Mouse (Mus musculus) embryonic facial prominence, embryonic 11.5 days (tissue): ENCODE results near the gene Plekhh2. TPM values are rescaled to one million over a fixed set of nuclear protein-coding genes. Genes with fewer than 3 reads are reported as not detected.
A peak's percentile ranks its signal among the peaks of the same experiment; 100 is the strongest.

ENCODE experiments used
- ATAC-seq: fragments of 200-750 bp; cut with Nextera tagmentation; replicated peaks from 2 replicates; pipeline ENCODE4 v1.8.0; 2017; ENCODE audit warnings: low read depth; ENCODE audit not compliant: insufficient number of reproducible peaks, low FRiP score, low TSS enrichment
- DNase-seq: peaks from one replicate; pipeline ENCODE4 v3.0.0-alpha.2; 2015; ENCODE audit warnings: low spot score
- H3K27ac ChIP-seq: fragments of 300-500 bp; sonication (generic); replicated peaks from 2 replicates; pipeline ENCODE4 v1.5.1; 2014; ENCODE audit warnings: mild to moderate bottlenecking, low read depth, low read length, control low read depth
- H3K27me3 ChIP-seq: fragments of 300-500 bp; sonication (generic); 2 replicates; pipeline ENCODE4 v1.6.1; 2014; ENCODE audit warnings: mild to moderate bottlenecking, low read length, moderate library complexity, mixed read lengths; ENCODE audit not compliant: control insufficient read depth, insufficient read depth
- H3K36me3 ChIP-seq: fragments of 300-500 bp; sonication (generic); replicated peaks from 2 replicates; pipeline ENCODE4 v1.6.1; 2014; ENCODE audit warnings: low read depth, mild to moderate bottlenecking, low read length, moderate library complexity, mixed read lengths; ENCODE audit not compliant: control insufficient read depth, insufficient read depth
- H3K4me1 ChIP-seq: fragments of 300-500 bp; sonication (generic); 2 replicates; pipeline ENCODE4 v1.6.1; 2014; ENCODE audit warnings: low read length, mixed read lengths; ENCODE audit not compliant: control insufficient read depth, insufficient read depth
- H3K4me2 ChIP-seq: fragments of 300-500 bp; sonication (generic); 2 replicates; pipeline ENCODE4 v1.6.1; 2014; ENCODE audit warnings: low read depth, mild to moderate bottlenecking, control low read depth, low read length, moderate library complexity
- H3K4me3 ChIP-seq: fragments of 300-500 bp; sonication (generic); 2 replicates; pipeline ENCODE4 v1.5.1; 2014; ENCODE audit warnings: low read depth, low read length, control low read depth
- H3K9ac ChIP-seq: fragments of 300-500 bp; sonication (generic); replicated peaks from 2 replicates; pipeline ENCODE4 v1.6.1; 2014; ENCODE audit warnings: mild to moderate bottlenecking, control low read depth, low read length
- H3K9me3 ChIP-seq: fragments of 300-500 bp; sonication (generic); replicated peaks from 2 replicates; pipeline ENCODE4 v1.6.1; 2016; ENCODE audit warnings: mild to moderate bottlenecking, low read length, inconsistent platforms, mixed read lengths; ENCODE audit not compliant: control insufficient read depth
- WGBS: fragments of 180-500 bp; shearing (Covaris S2); extraction: QIAGEN DNeasy Blood & Tissue Kit; methylation state at CpG from one replicate; pipeline ENCODE4 v1.1.7; 2014; 5-methylcytosine and 5-hydroxymethylcytosine counted together
- polyA plus RNA-seq: library from polyadenylated mRNA; unstranded; fragments of >200 nt; fragmentation: Nextera tagmentation; extraction: Ambion mirVana; gene quantifications from 2 replicates; pipeline ENCODE4 v1.2.1, GENCODE M21; 2014

Gene Plekhh2
- polyA plus RNA-seq, 1 experiment from 2014 or later = 5.1 TPM

GRCm38 (mm10) chr17:84483673-84484320 lies 27.9 kb upstream of the Plekhh2 start:
- Histone ChIP-seq H3K27me3 (no peaks in the 10 kb centered on the region), H3K4me2 (no peak overlapping the region), H3K36me3 (no peaks in the 10 kb centered on the region), H3K4me3 (no peak overlapping the region), H3K9ac (no peak overlapping the region), H3K9me3 (no peaks in the 10 kb centered on the region), H3K4me1 (no peaks in the 10 kb centered on the region), H3K27ac (no peak overlapping the region)
- DNase-seq (no peak), ATAC-seq (no peak)
- WGBS = 79% methylated on average over 6 of the region's 6 CpGs

GRCm38 (mm10) chr17:84487415-84487814 lies 24.3 kb upstream of the Plekhh2 start:
- no peaks in the 10 kb centered on the region for H3K4me1 ChIP-seq
- no peak overlapping the region for H3K9ac ChIP-seq
- 85% methylated on average over 2 of the region's 2 CpGs for WGBS
- no peaks in the 10 kb centered on the region for H3K9me3 ChIP-seq
- no peak overlapping the region for H3K4me3 ChIP-seq
- ATAC-seq (no peak), DNase-seq (no peak)
- no peaks in the 10 kb centered on the region for H3K36me3 ChIP-seq
- no peaks in the 10 kb centered on the region for H3K27me3 ChIP-seq
- no peak overlapping the region for H3K27ac ChIP-seq
- H3K4me2 ChIP-seq = no peak overlapping the region

GRCm38 (mm10) chr17:84492255-84492880 lies 19.3 kb upstream of the Plekhh2 start:
- Histone ChIP-seq H3K9ac (no peak overlapping the region), H3K4me1 (no peaks in the 10 kb centered on the region), H3K27ac (no peak overlapping the region), H3K9me3 (no peaks in the 10 kb centered on the region), H3K4me3 (no peak overlapping the region), H3K36me3 (no peaks in the 10 kb centered on the region), H3K4me2 (no peak overlapping the region), H3K27me3 (no peaks in the 10 kb centered on the region)
- ATAC-seq (no peak), DNase-seq (no peak)
- WGBS = 36% methylated on average over 5 of the region's 5 CpGs

GRCm38 (mm10) chr17:84497026-84497425 lies 14.7 kb upstream of the Plekhh2 start:
- H3K4me2 ChIP-seq = no peak overlapping the region
- WGBS = 84% methylated on average over 5 of the region's 5 CpGs
- H3K4me3 ChIP-seq = no peak overlapping the region
- no peak overlapping the region for H3K27ac ChIP-seq
- ATAC-seq = no peak
- H3K9ac ChIP-seq = no peak overlapping the region
- no peaks in the 10 kb centered on the region for H3K36me3 ChIP-seq
- H3K9me3 ChIP-seq = no peaks in the 10 kb centered on the region
- no peaks in the 10 kb centered on the region for H3K27me3 ChIP-seq
- no peaks in the 10 kb centered on the region for H3K4me1 ChIP-seq
- DNase-seq = no peak

GRCm38 (mm10) chr17:84497559-84497958 lies 14.1 kb upstream of the Plekhh2 start:
- no peaks in the 10 kb centered on the region for H3K9me3 ChIP-seq
- no peak overlapping the region for H3K4me2 ChIP-seq

GRCm38 (mm10) chr17:84497972-84498604 lies 13.6 kb upstream of the Plekhh2 start:
- ATAC-seq = no peak

More at GRCm38 (mm10) chr17:84497559-84497958, 14.1 kb upstream of the Plekhh2 start:
- Histone ChIP-seq H3K4me3 (no peak overlapping the region), H3K9ac (no peak overlapping the region), H3K4me1 (no peaks in the 10 kb centered on the region), H3K27me3 (no peaks in the 10 kb centered on the region), H3K36me3 (no peaks in the 10 kb centered on the region), H3K27ac (no peak overlapping the region)
- WGBS = 71% methylated on average over 2 of the region's 2 CpGs
- no peak for ATAC-seq
- DNase-seq = no peak

GRCm38 (mm10) chr17:84498639-84499038 lies 13.1 kb upstream of the Plekhh2 start:
- Histone ChIP-seq H3K4me3 (no peak overlapping the region), H3K27ac (no peak overlapping the region), H3K9me3 (no peaks in the 10 kb centered on the region), H3K9ac (no peak overlapping the region), H3K36me3 (no peaks in the 10 kb centered on the region), H3K4me1 (no peaks in the 10 kb centered on the region), H3K27me3 (no peaks in the 10 kb centered on the region), H3K4me2 (no peak overlapping the region)
- DNase-seq (peak; percentile 18), ATAC-seq (no peak)
- 63% methylated on average over 5 of the region's 5 CpGs for WGBS

More at GRCm38 (mm10) chr17:84497972-84498604, 13.6 kb upstream of the Plekhh2 start:
- no peaks in the 10 kb centered on the region for H3K9me3 ChIP-seq
- no peak for DNase-seq
- no peaks in the 10 kb centered on the region for H3K36me3 ChIP-seq
- H3K4me2 ChIP-seq = no peak overlapping the region
- H3K9ac ChIP-seq = no peak overlapping the region
- H3K4me1 ChIP-seq = no peaks in the 10 kb centered on the region
- no peak overlapping the region for H3K27ac ChIP-seq
- no peak overlapping the region for H3K4me3 ChIP-seq
- WGBS = 61% methylated on average over 3 of the region's 3 CpGs
- no peaks in the 10 kb centered on the region for H3K27me3 ChIP-seq

GRCm38 (mm10) chr17:84502341-84502740 lies 9.4 kb upstream of the Plekhh2 start:
- no peak for ATAC-seq
- no peaks in the 10 kb centered on the region for H3K4me1 ChIP-seq
- no peaks in the 10 kb centered on the region for H3K36me3 ChIP-seq
- H3K4me3 ChIP-seq = no peak overlapping the region
- 79% methylated on average over 3 of the region's 3 CpGs for WGBS
- no peak overlapping the region for H3K27ac ChIP-seq
- no peaks in the 10 kb centered on the region for H3K27me3 ChIP-seq
- no peak for DNase-seq
- H3K9me3 ChIP-seq = no peaks in the 10 kb centered on the region
- H3K9ac ChIP-seq = no peak overlapping the region
- no peak overlapping the region for H3K4me2 ChIP-seq
